Mouse (Mus musculus) heart, embryonic 11.5 days (tissue): ENCODE results near the gene Sult6b1. TPM values are rescaled to one million over a fixed set of nuclear protein-coding genes. Genes with fewer than 3 reads are reported as not detected.
A peak's percentile ranks its signal among the peaks of the same experiment; 100 is the strongest.

ENCODE experiments used
- ATAC-seq: fragments of 200-750 bp; cut with Nextera tagmentation; replicated peaks from 2 replicates; pipeline ENCODE4 v1.8.0; 2017; ENCODE audit warnings: moderate library complexity; ENCODE audit not compliant: insufficient number of reproducible peaks, low FRiP score, low TSS enrichment
- H3K27ac ChIP-seq: fragments of 300-500 bp; sonication (generic); 2 replicates; pipeline ENCODE4 v1.5.1; 2014; ENCODE audit warnings: mild to moderate bottlenecking, low read depth, low read length
- H3K27me3 ChIP-seq: fragments of 300-500 bp; sonication (generic); 2 replicates; pipeline ENCODE4 v1.6.1; 2014; ENCODE audit warnings: mild to moderate bottlenecking, low read length, mixed read lengths; ENCODE audit not compliant: control insufficient read depth, insufficient read depth
- H3K36me3 ChIP-seq: fragments of 300-500 bp; sonication (generic); 2 replicates; pipeline ENCODE4 v1.6.1; 2014; ENCODE audit warnings: mild to moderate bottlenecking, low read length, moderate library complexity, mixed read lengths; ENCODE audit not compliant: control insufficient read depth, insufficient read depth
- H3K4me1 ChIP-seq: fragments of 300-500 bp; sonication (generic); 2 replicates; pipeline ENCODE4 v1.6.1; 2014; ENCODE audit warnings: low read length; ENCODE audit not compliant: control insufficient read depth, insufficient read depth
- H3K4me2 ChIP-seq: fragments of 300-500 bp; sonication (generic); 2 replicates; pipeline ENCODE4 v1.6.1; 2014; ENCODE audit warnings: mild to moderate bottlenecking, moderate library complexity
- H3K4me3 ChIP-seq: fragments of 300-500 bp; sonication (generic); 2 replicates; pipeline ENCODE4 v1.5.1; 2014; ENCODE audit warnings: low read depth, low read length
- H3K9ac ChIP-seq: fragments of 300-500 bp; sonication (generic); 2 replicates; pipeline ENCODE4 v1.6.1; 2014; ENCODE audit warnings: mild to moderate bottlenecking, low read depth, low read length, moderate library complexity
- H3K9me3 ChIP-seq: fragments of 300-500 bp; sonication (generic); replicated peaks from 2 replicates; pipeline ENCODE4 v1.6.1; 2016; ENCODE audit warnings: low read length; ENCODE audit not compliant: control insufficient read depth
- WGBS: fragments of 180-500 bp; shearing (Covaris S2); extraction: QIAGEN DNeasy Blood & Tissue Kit; methylation state at CpG from one replicate; pipeline ENCODE4 v1.1.7; 2014; ENCODE audit not compliant: insufficient replicate concordance; 5-methylcytosine and 5-hydroxymethylcytosine counted together
- polyA plus RNA-seq: library from polyadenylated mRNA; unstranded; fragments of >200 nt; fragmentation: Nextera tagmentation; extraction: Ambion mirVana; gene quantifications from 2 replicates; pipeline ENCODE4 v1.2.1, GENCODE M21; 2014

The Sult6b1 gene
- 0.27 and 0.33 TPM in 2 replicates for polyA plus RNA-seq

DNA sequence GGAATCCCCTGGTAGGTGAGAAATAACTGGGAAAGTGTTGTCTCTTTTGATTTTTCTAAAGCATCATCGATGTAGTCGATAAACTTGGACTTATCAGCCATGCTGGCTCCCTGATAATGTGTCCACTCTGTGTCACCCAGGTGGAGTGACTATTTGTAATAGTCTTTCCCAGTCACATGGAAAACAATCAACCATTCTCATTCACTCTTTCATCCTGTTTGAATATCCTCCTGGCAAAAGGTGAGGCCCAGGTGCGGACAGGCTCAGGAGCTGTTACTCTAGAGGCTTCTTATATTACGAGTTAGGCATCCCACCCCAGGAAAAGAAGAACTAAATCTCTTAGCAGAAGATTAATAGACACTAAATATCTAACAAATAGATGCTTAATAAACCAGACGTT is at the start of gene Sult6b1:
Gene Sult6b1 (minus strand): TSS at position 101 of the 400 bp plus-strand sequence.
- WGBS, result 80% methylated on average over 5 of the region's 5 CpGs

DNA sequence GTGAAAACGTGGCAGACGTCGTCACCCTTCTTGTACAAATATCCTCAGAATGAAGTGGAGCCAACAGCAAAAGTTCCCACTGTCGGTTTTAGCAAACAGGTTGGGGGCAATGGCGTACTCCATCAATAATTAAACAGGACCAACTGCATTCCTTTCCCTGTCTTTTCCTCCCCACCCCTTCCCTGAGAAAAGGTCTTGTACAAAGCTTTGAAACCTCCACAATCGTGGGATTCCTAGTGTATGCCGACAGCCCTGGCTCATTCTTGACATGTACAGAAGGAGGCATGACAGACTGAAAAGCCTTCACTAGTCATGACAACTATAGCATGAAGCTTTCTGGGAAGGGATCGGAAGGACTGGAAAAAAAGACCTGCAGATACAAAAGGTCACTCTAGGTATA is 46.4 kb upstream of the Sult6b1 start:
- Histone ChIP-seq H3K27me3 (no peaks in the 10 kb centered on the region), H3K4me2 (no peak overlapping the region), H3K27ac (no peak overlapping the region), H3K36me3 (peaks cover 23% of the 10 kb centered on the region), H3K4me1 (no peaks in the 10 kb centered on the region), H3K9me3 (no peaks in the 10 kb centered on the region), H3K9ac (no peak overlapping the region), H3K4me3 (no peak overlapping the region)
- WGBS, result 90% methylated on average over 8 of the region's 8 CpGs
- no peak for ATAC-seq

More for the DNA sequence above, at the start of gene Sult6b1:
- Histone ChIP-seq H3K4me1 (no peaks in the 10 kb centered on the region), H3K36me3 (no peaks in the 10 kb centered on the region), H3K4me3 (no peak within 1 kb of the TSS), H3K4me2 (no peak within 1 kb of the TSS), H3K27me3 (no peaks in the 10 kb centered on the region), H3K9ac (no peak within 1 kb of the TSS), H3K27ac (no peak within 1 kb of the TSS), H3K9me3 (no peaks in the 10 kb centered on the region)
- ATAC-seq, result no peak

DNA sequence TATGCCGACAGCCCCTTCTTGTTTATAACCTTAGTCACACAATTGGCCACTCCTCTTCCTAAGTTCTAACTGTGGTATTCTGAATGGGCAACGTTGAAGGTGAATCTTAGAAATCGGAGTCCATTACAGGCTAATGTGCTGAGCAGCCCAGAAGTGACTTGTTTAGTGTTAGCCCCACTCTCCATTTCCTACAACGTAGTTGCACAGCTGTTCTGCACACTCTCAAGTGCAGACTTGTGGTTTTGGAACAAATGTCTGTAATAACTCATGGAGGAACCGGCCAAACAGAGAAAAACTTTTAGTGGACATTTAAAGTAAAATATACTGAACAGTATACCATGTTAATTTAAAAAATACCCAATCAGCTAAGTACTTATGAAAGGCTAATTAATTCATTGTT is 45.3 kb upstream of the Sult6b1 start:
- Histone ChIP-seq H3K4me3 (no peak overlapping the region), H3K36me3 (peaks cover 27% of the 10 kb centered on the region), H3K9ac (no peak overlapping the region), H3K9me3 (no peaks in the 10 kb centered on the region), H3K4me1 (no peaks in the 10 kb centered on the region), H3K4me2 (no peak overlapping the region), H3K27me3 (no peaks in the 10 kb centered on the region), H3K27ac (no peak overlapping the region)
- ATAC-seq, result no peak
- WGBS, result 91% methylated on average over 5 of the region's 5 CpGs

DNA sequence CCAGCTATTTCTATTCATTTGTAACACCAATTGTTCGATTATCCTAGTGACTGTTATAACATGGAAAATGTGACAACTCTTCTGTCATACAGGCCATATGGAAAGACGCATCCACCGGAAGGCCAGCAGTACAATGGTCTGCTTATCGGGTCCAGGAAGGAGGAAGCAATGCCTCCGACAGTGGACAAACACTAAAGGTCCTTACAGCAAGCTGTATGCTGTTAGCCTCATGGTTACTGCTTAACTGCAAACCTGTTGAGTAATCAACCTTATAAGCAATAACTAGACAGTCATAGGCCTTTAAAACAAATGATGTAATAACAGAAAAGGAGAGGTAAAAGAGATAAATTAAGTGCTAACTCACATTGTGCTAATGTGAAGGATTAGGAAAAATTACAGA is 44.4 kb upstream of the Sult6b1 start:
- H3K4me2 ChIP-seq, result no peak overlapping the region
- H3K9ac ChIP-seq, result no peak overlapping the region
- no peak for ATAC-seq
- H3K27me3 ChIP-seq, result no peaks in the 10 kb centered on the region
- H3K27ac ChIP-seq, result no peak overlapping the region
- peaks cover 23% of the 10 kb centered on the region for H3K36me3 ChIP-seq
- no peaks in the 10 kb centered on the region for H3K9me3 ChIP-seq
- no peak overlapping the region for H3K4me3 ChIP-seq
- 85% methylated on average over 5 of the region's 5 CpGs for WGBS
- no peaks in the 10 kb centered on the region for H3K4me1 ChIP-seq

DNA sequence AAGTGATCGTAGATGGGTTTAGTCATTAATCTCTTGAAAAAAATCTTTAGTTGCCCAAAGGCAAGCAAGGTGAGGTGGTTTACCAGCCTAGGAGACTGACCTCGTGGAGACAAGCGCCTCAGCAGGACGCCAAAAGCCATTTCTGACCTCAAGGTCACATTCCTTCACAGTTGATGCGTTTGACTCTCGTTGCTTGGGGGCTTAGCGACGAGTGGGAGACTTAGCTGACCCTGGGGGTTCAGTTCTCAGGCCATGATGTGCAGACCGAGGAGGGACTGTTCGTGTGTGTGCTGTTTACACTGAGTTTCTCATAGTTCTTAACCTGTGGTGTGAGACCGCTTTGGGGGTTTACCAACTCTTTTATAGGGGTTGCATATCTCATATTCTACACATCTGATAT is 35.8 kb upstream of the Sult6b1 start:
- no peak overlapping the region for H3K9ac ChIP-seq
- H3K4me2 ChIP-seq, result no peak overlapping the region
- 66% methylated on average over 11 of the region's 11 CpGs for WGBS
- peaks cover 5% of the 10 kb centered on the region; the same call in 1 of the 2 replicates for H3K36me3 ChIP-seq
- H3K27ac ChIP-seq, result no peak overlapping the region
- H3K9me3 ChIP-seq, result no peaks in the 10 kb centered on the region
- no peaks in the 10 kb centered on the region for H3K4me1 ChIP-seq
- H3K27me3 ChIP-seq, result no peaks in the 10 kb centered on the region
- no peak for ATAC-seq
- H3K4me3 ChIP-seq, result no peak overlapping the region

DNA sequence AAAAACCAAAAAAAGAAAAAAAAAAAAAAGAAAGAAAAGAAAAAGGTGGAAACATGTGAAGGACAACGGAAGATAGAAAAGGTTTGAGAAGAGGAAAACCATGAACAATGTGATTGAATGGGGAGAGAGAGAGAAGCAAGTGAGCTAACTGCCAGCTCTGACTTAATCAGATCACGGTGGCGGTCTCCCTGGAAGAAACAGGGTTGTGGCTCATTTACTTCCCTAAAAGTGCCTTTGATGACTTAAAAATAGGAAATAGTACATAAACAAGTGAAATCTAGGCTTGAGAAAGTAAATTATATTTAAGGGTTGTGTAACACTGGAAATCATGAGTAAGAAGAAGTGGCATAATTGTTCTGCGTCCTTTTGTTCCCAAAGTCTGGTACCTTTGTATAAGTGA is 32.1 kb upstream of the Sult6b1 start:
- 96% methylated on average over 4 of the region's 4 CpGs for WGBS
- no peak for ATAC-seq
- Histone ChIP-seq H3K4me2 (no peak overlapping the region), H3K27me3 (no peaks in the 10 kb centered on the region), H3K27ac (no peak overlapping the region), H3K9ac (no peak overlapping the region), H3K4me3 (no peak overlapping the region), H3K36me3 (peaks cover 6% of the 10 kb centered on the region; the same call in 1 of the 2 replicates), H3K9me3 (no peaks in the 10 kb centered on the region), H3K4me1 (peaks cover 4% of the 10 kb centered on the region; the same call in 1 of the 2 replicates)

DNA sequence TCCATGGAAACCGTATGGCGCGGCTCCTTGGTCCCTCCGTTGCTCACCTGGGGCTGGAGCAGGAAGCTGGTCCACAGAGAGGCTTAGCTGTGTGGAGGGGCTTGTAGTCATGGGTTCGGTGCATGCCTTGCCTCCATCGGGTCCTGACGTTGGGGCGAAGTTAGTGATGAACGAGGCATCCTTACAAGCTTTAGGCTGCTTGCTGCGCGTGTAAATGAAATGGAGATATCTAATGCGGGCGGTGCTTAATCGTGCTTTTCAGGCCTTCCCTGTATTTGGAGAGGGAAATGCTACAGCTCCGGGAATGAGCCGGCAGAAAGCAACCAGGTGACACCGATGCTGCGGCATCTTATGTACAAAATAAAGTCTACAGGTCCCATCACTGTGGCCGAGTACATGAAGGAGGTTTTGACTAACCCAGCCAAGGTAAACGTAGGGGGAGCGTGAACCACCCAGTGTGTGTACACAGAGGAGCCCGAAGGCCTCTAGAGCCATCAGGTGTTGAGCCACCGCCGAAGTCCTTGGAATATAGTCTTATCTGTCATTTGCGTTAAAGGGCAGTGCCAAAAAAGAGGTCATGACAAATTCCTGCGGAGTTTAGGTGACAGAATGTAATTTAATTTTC is 30.5 kb upstream of the Sult6b1 start:
- no peak for ATAC-seq

DNA sequence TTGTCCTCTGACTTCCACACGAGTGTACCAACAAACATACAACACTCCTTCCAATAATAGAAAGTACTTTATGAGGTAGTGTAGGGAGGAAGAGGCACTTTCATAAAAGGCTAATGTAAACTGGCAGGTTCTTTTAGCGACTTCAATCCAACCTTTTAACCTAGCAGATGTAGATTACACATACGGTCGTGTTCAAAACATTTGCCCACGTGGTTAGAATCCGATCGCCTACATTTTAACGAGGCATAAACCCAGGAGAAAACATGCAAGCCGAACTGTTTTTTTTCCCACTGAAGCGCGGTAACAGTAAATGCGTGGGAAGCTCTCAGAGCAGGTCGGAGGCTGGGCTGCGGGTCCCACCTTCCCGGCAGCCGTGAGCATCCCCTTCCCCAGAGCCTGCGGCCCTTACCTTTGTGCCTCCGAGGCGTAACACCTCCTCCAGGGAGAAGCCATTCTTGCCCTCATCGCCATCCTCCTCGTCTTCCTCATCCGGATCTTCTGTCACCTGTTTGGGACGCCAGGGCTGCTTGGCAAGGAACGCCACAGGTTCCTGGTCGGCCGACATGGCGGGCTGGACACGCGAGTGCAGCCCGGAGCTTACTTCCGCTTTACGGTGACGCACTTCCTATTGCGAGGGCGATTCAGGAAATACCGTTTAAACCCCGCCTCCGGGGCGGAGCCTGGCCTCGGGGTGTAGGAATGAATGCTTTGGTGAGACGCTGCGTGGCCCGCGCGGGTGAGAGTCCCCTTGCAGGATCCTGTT is 29.9 kb upstream of the Sult6b1 start, which contains the start of the genes Cebpz and Ndufaf7:
Gene Cebpz (minus strand): TSS at position 601 of the 763 bp plus-strand sequence.
Gene Ndufaf7 (plus strand): TSS at position 671 of the 763 bp plus-strand sequence.
- Histone ChIP-seq H3K9ac (peak within 1 kb of the TSS; percentile 84), H3K4me2 (peak within 1 kb of the TSS; percentile 83), H3K4me1 (peaks cover 4% of the 10 kb centered on the region; the same call in 1 of the 2 replicates), H3K36me3 (peaks cover 10% of the 10 kb centered on the region), H3K4me3 (peak within 1 kb of the TSS; percentile 90), H3K27ac (no peak within 1 kb of the TSS), H3K27me3 (no peaks in the 10 kb centered on the region), H3K9me3 (no peaks in the 10 kb centered on the region)
- under 1% methylated on average over 45 of the region's 45 CpGs for WGBS
- peak; percentile 97 for ATAC-seq

More for the DNA sequence above, 30.5 kb upstream of the Sult6b1 start:
- Histone ChIP-seq H3K4me3 (peak overlapping the region; percentile 90), H3K9me3 (no peaks in the 10 kb centered on the region), H3K36me3 (peaks cover 5% of the 10 kb centered on the region; the same call in 1 of the 2 replicates), H3K9ac (peak overlapping the region; percentile 84), H3K4me2 (peak overlapping the region; percentile 83), H3K27ac (no peak overlapping the region), H3K4me1 (peaks cover 4% of the 10 kb centered on the region; the same call in 1 of the 2 replicates), H3K27me3 (no peaks in the 10 kb centered on the region)
- WGBS, result 10% methylated on average over 26 of the region's 26 CpGs
